Mouse (Mus musculus): ENCODE data around the gene Mcat. TPM values are rescaled to one million over a fixed set of nuclear protein-coding genes. Genes with fewer than 3 reads are reported as not detected.

Gene Mcat
- total and polyA plus RNA-seq, 3 experiments, result 28.4 to 41.6 (median 41.2) TPM

DNA sequence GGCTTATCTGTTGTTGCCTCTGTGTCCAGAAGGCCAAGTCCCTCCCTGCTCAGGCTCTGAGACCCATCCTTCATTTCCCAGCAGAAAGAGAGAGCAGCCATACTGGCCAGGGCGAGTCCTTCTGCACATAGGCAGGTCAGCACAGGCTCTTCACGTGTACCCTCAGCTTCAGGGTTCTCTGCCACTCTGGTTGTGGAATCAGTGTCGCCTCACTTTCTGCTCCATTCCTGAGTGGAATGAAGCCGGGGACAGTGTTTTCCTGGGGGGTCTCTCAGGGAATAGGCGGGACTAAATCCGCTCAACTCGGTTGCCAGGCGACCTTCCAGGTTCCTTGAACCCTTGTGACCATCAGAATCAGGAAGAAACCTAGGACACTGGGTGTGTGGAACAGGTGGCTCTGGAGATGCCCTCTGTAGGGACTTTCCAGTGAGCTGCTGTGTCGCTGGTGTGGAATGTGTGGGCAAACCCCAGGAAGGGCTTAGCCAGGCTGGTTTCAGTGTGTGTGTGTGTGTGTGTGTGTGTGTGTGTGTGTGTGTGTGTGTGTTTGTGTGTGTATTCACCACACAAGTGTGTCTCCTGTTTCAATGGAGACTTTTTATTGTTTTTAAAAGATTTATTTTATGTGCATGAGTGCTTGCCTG, 21.8 kb downstream of the Mcat start:
- no peak overlapping the region for H3K27ac ChIP-seq (ENCODE audit: insufficient read depth, low read depth)
- no peaks in the 10 kb centered on the region for H3K27me3 ChIP-seq (replicated peaks)
- in situ Hi-C loops (cut with MboI; ENCODE audit: low pct_ligation_motif_present, low pct_unique_long_range_greater_than_20kb, low sequenced_read_pairs), result no loop called here
- H3K4me1 ChIP-seq (ENCODE audit: control insufficient read depth in 1 of 2, insufficient read depth in 2 of 2), result peaks cover 17 to 52% of the 10 kb centered on the region in 2 experiments
- TF ChIP-seq BHLHE40 (IDR thresholded peaks at IDR 0.05; ENCODE audit: low read depth, low read length) (no peak), JUN (IDR thresholded peaks at IDR 0.05; ENCODE audit: insufficient read depth, low read depth, low read length) (no peak), ZKSCAN1 (IDR thresholded peaks at IDR 0.05; ENCODE audit: borderline replicate concordance, low read depth, low read length) (no peak), MXI1 (IDR thresholded peaks at IDR 0.05; ENCODE audit: low read depth, low read length) (no peak), ZC3H11A (IDR thresholded peaks at IDR 0.05; ENCODE audit: low read depth, low read length) (no peak), MAZ (IDR thresholded peaks at IDR 0.05; ENCODE audit: low read depth, low read length) (no peak), CHD2 (IDR thresholded peaks at IDR 0.05; ENCODE audit: low read length) (no peak), ZMIZ1 (IDR thresholded peaks at IDR 0.05; ENCODE audit: low read depth, low read length) (no peak)
- peaks cover 11 to 21% of the 10 kb centered on the region in 2 experiments for H3K36me3 ChIP-seq (replicated peaks in 1 of 2; ENCODE audit: control insufficient read depth in 1 of 2, insufficient read depth in 1 of 2, low read length in 1 of 2)
- H3K9ac ChIP-seq (ENCODE audit: insufficient read depth, low read depth), result no peak overlapping the region
- no peak overlapping the region for H3K4me2 ChIP-seq (ENCODE audit: insufficient read depth, low read depth, poor library complexity, severe bottlenecking)
- dilution Hi-C loops (cut with MboI; ENCODE audit: extremely low pct_ligation_motif_present, extremely low pct_unique_long_range_greater_than_20kb, low sequenced_read_pairs), result no loop called here
- DNase-seq (ENCODE audit: extremely low read depth), result no peak
- no peaks in the 10 kb centered on the region for H3K9me3 ChIP-seq (replicated peaks; ENCODE audit: low read length)
- H3K79me2 ChIP-seq (replicated peaks; ENCODE audit: control insufficient read depth, extremely low read depth, insufficient read depth, poor library complexity, severe bottlenecking), result no peaks in the 10 kb centered on the region
- no peak overlapping the region for H3K4me3 ChIP-seq (replicated peaks in 1 of 3; ENCODE audit: low read depth in 2 of 3, low read length in 2 of 3, poor library complexity in 1 of 3)

DNA sequence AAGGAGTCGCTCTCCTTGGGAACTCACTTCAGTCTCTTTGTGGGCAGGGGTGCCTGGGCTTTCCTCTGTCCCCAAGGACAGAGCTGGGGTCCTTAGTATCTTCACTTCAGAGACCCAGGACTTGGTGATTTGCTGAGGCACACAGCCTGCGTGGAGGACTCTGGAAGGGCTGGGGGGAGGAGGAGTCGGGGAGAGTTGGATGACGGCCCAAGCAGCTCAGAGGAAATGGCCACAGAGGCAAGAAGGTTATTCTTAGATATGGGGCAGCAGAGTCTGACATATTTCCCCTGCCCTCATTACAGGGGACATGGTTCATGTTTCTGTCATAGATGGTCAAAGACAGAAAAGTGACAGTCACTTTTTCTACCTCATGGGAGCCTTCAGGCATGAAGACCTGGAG, 23.7 kb downstream of the Mcat start:
- H3K4me2 ChIP-seq (ENCODE audit: insufficient read depth, low read depth, poor library complexity, severe bottlenecking), result no peak overlapping the region
- TF ChIP-seq MYC (IDR thresholded peaks at IDR 0.05; ENCODE audit: low read depth, low read length), result no peak
- no peak for TF ChIP-seq EP300 (IDR thresholded peaks at IDR 0.05; ENCODE audit: low read length)
- TF ChIP-seq MAX (IDR thresholded peaks at IDR 0.05; ENCODE audit: low read length), result no peak
- TF ChIP-seq ZMIZ1 (IDR thresholded peaks at IDR 0.05; ENCODE audit: low read depth, low read length), result no peak
- TF ChIP-seq NELFE (IDR thresholded peaks at IDR 0.05; ENCODE audit: low read depth, low read length), result no peak
- TF ChIP-seq TBP (conservative IDR thresholded peaks at IDR 0.05; ENCODE audit: low read depth, low read length), result no peak
- no peak for TF ChIP-seq PAX5 (IDR thresholded peaks at IDR 0.05; ENCODE audit: low read length)
- no peak for TF ChIP-seq MAZ (IDR thresholded peaks at IDR 0.05; ENCODE audit: low read depth, low read length)
- no peak for TF ChIP-seq SIN3A (IDR thresholded peaks at IDR 0.05; ENCODE audit: low read length)
- no peak for TF ChIP-seq ZKSCAN1 (IDR thresholded peaks at IDR 0.05; ENCODE audit: borderline replicate concordance, low read depth, low read length)
- no peak for TF ChIP-seq USF1 (IDR thresholded peaks at IDR 0.05; ENCODE audit: low read depth, low read length)
- no peak for TF ChIP-seq HCFC1 (IDR thresholded peaks at IDR 0.05; ENCODE audit: low read depth, low read length)
- H3K9me3 ChIP-seq (replicated peaks; ENCODE audit: low read length), result no peaks in the 10 kb centered on the region
- peaks cover 23 to 59% of the 10 kb centered on the region in 2 experiments for H3K4me1 ChIP-seq (ENCODE audit: control insufficient read depth in 1 of 2, insufficient read depth in 2 of 2)
- H3K9ac ChIP-seq (ENCODE audit: insufficient read depth, low read depth), result no peak overlapping the region
- H3K36me3 ChIP-seq (replicated peaks in 1 of 2; ENCODE audit: control insufficient read depth in 1 of 2, insufficient read depth in 1 of 2, low read length in 1 of 2), result peaks cover 0 to 3% of the 10 kb centered on the region in 2 experiments
- H3K4me3 ChIP-seq (replicated peaks in 1 of 3; ENCODE audit: low read depth in 2 of 3, low read length in 2 of 3, poor library complexity in 1 of 3), result no peak overlapping the region
- H3K27me3 ChIP-seq (replicated peaks), result no peaks in the 10 kb centered on the region
- H3K79me2 ChIP-seq (replicated peaks; ENCODE audit: control insufficient read depth, extremely low read depth, insufficient read depth, poor library complexity, severe bottlenecking), result no peaks in the 10 kb centered on the region
- no peak for DNase-seq (ENCODE audit: extremely low read depth)
- in situ Hi-C loops (cut with MboI; ENCODE audit: low pct_ligation_motif_present, low pct_unique_long_range_greater_than_20kb, low sequenced_read_pairs) (no loop called here), dilution Hi-C loops (cut with MboI; ENCODE audit: extremely low pct_ligation_motif_present, extremely low pct_unique_long_range_greater_than_20kb, low sequenced_read_pairs) (no loop called here)
- no peak overlapping the region for H3K27ac ChIP-seq (ENCODE audit: insufficient read depth, low read depth)
